Mouse (Mus musculus) liver, embryonic 13.5 days (tissue): ENCODE measurements around the gene Rbpj. TPM values are rescaled to one million over a fixed set of nuclear protein-coding genes. Genes with fewer than 3 reads are reported as not detected.
"Not testable (repeated sequence)": the region's sequence is repeated elsewhere in the genome, so short reads cannot be mapped to it uniquely, and the experiment has no call there.

Source experiments
- ATAC-seq: fragments of 200-750 bp; cut with Nextera tagmentation; 2 replicates; pipeline ENCODE4 v1.8.0; 2017; ENCODE audit warnings: low read depth, mild to moderate bottlenecking, moderate number of reproducible peaks, moderate library complexity
- DNase-seq: peaks from one replicate; pipeline ENCODE4 v3.0.0; 2022
- H3K27ac ChIP-seq: fragments of 300-500 bp; sonication (generic); 2 replicates; pipeline ENCODE4 v1.5.1; 2015; ENCODE audit warnings: moderate library complexity, mild to moderate bottlenecking, inconsistent platforms
- H3K27me3 ChIP-seq: fragments of 300-500 bp; sonication (generic); 2 replicates; pipeline ENCODE4 v1.6.1; 2015; ENCODE audit warnings: mild to moderate bottlenecking, inconsistent platforms
- H3K36me3 ChIP-seq: fragments of 300-500 bp; sonication (generic); 2 replicates; pipeline ENCODE4 v1.6.1; 2015; ENCODE audit warnings: mild to moderate bottlenecking, inconsistent platforms
- H3K4me1 ChIP-seq: fragments of 300-500 bp; sonication (generic); replicated peaks from 2 replicates; pipeline ENCODE4 v1.6.1; 2015; ENCODE audit warnings: inconsistent platforms
- H3K4me2 ChIP-seq: fragments of 300-500 bp; sonication (generic); 2 replicates; pipeline ENCODE4 v1.6.1; 2015; ENCODE audit warnings: inconsistent platforms, mild to moderate bottlenecking, moderate library complexity
- H3K4me3 ChIP-seq: fragments of 300-500 bp; sonication (generic); replicated peaks from 2 replicates; pipeline ENCODE4 v1.5.1; 2015; ENCODE audit warnings: mild to moderate bottlenecking, inconsistent platforms
- H3K9ac ChIP-seq: fragments of 300-500 bp; sonication (generic); 2 replicates; pipeline ENCODE4 v1.6.1; 2015; ENCODE audit warnings: mild to moderate bottlenecking, inconsistent platforms
- H3K9me3 ChIP-seq: fragments of 300-500 bp; sonication (generic); replicated peaks from 2 replicates; pipeline ENCODE4 v1.6.1; 2016; ENCODE audit warnings: inconsistent platforms
- WGBS: fragments of 180-500 bp; shearing (Covaris S2); methylation state at CpG from one replicate; pipeline ENCODE4 v1.1.7; 2015; ENCODE audit not compliant: insufficient replicate concordance; 5-methylcytosine and 5-hydroxymethylcytosine counted together
- polyA plus RNA-seq: library from polyadenylated mRNA; unstranded; fragments of >200 nt; fragmentation: Nextera tagmentation; extraction: Ambion mirVana; gene quantifications from 2 replicates; pipeline ENCODE4 v1.2.1, GENCODE M21; 2015

Gene Rbpj
- polyA plus RNA-seq, 1 experiment from 2014 or later = 7.4 TPM

GRCm38 (mm10) chr5:53536635-53537554, 70.9 kb downstream of the Rbpj start:
- H3K27me3 ChIP-seq = no peaks in the 10 kb centered on the region
- ATAC-seq (no peak), DNase-seq (no peak)
- no peaks in the 10 kb centered on the region for H3K9me3 ChIP-seq
- H3K4me2 ChIP-seq = no peak overlapping the region
- no peak overlapping the region for H3K9ac ChIP-seq
- no peak overlapping the region for H3K4me3 ChIP-seq
- 63% methylated on average over 12 of the region's 12 CpGs for WGBS
- H3K36me3 ChIP-seq = no peaks in the 10 kb centered on the region
- H3K27ac ChIP-seq = no peak overlapping the region
- H3K4me1 ChIP-seq = no peaks in the 10 kb centered on the region

- 37% methylated on average over 18 of the region's 18 CpGs for WGBS
- no peak for DNase-seq
- Histone ChIP-seq H3K4me3 (no peak overlapping the region), H3K4me1 (no peaks in the 10 kb centered on the region), H3K27me3 (no peaks in the 10 kb centered on the region), H3K27ac (no peak overlapping the region), H3K4me2 (no peak overlapping the region), H3K36me3 (no peaks in the 10 kb centered on the region), H3K9me3 (no peaks in the 10 kb centered on the region), H3K9ac (no peak overlapping the region)
- no peak for ATAC-seq
Measured at GRCm38 (mm10) chr5:53539860-53540633, 74.1 kb downstream of the Rbpj start.

- Histone ChIP-seq H3K4me1 (no peaks in the 10 kb centered on the region), H3K36me3 (no peaks in the 10 kb centered on the region), H3K27ac (no peak overlapping the region), H3K9ac (no peak overlapping the region), H3K4me2 (no peak overlapping the region), H3K4me3 (no peak overlapping the region), H3K27me3 (no peaks in the 10 kb centered on the region), H3K9me3 (no peaks in the 10 kb centered on the region)
- 50% methylated on average over 1 of the region's 1 CpGs for WGBS
- ATAC-seq (no peak), DNase-seq (no peak)
Measured at GRCm38 (mm10) chr5:53542073-53542472, 76.1 kb downstream of the Rbpj start.

GRCm38 (mm10) chr5:53543399-53543798, 77.4 kb downstream of the Rbpj start:
- WGBS = 49% methylated on average over 4 of the region's 4 CpGs
- Histone ChIP-seq H3K36me3 (no peaks in the 10 kb centered on the region), H3K27ac (no peak overlapping the region), H3K9me3 (no peaks in the 10 kb centered on the region), H3K27me3 (no peaks in the 10 kb centered on the region), H3K4me3 (no peak overlapping the region), H3K4me2 (no peak overlapping the region), H3K9ac (no peak overlapping the region), H3K4me1 (no peaks in the 10 kb centered on the region)
- ATAC-seq (no peak), DNase-seq (no peak)

- Histone ChIP-seq H3K9me3 (no peaks in the 10 kb centered on the region), H3K4me3 (no peak overlapping the region), H3K9ac (no peak overlapping the region), H3K36me3 (no peaks in the 10 kb centered on the region), H3K27ac (no peak overlapping the region), H3K27me3 (no peaks in the 10 kb centered on the region), H3K4me1 (no peaks in the 10 kb centered on the region), H3K4me2 (no peak overlapping the region)
- WGBS = 66% methylated on average over 4 of the region's 4 CpGs
- DNase-seq (no peak), ATAC-seq (no peak)
Measured at GRCm38 (mm10) chr5:53543945-53544344, 78.0 kb downstream of the Rbpj start.

GRCm38 (mm10) chr5:53546440-53546839, 80.5 kb downstream of the Rbpj start:
- Histone ChIP-seq H3K4me2 (no peak overlapping the region), H3K27me3 (no peaks in the 10 kb centered on the region), H3K9ac (no peak overlapping the region), H3K36me3 (no peaks in the 10 kb centered on the region), H3K9me3 (no peaks in the 10 kb centered on the region), H3K4me1 (no peaks in the 10 kb centered on the region), H3K4me3 (no peak overlapping the region), H3K27ac (no peak overlapping the region)
- ATAC-seq (no peak), DNase-seq (no peak)
- WGBS = 56% methylated on average over 6 of the region's 6 CpGs

GRCm38 (mm10) chr5:53546979-53547472, 81.1 kb downstream of the Rbpj start:
- DNase-seq = no peak
- ATAC-seq = no peak
- 29% methylated on average over 9 of the region's 9 CpGs for WGBS
- H3K27ac ChIP-seq = no peak overlapping the region
- H3K36me3 ChIP-seq = no peaks in the 10 kb centered on the region
- no peaks in the 10 kb centered on the region for H3K9me3 ChIP-seq
- no peak overlapping the region for H3K9ac ChIP-seq
- no peak overlapping the region for H3K4me3 ChIP-seq
- H3K4me1 ChIP-seq = no peaks in the 10 kb centered on the region
- no peaks in the 10 kb centered on the region for H3K27me3 ChIP-seq
- H3K4me2 ChIP-seq = no peak overlapping the region

GRCm38 (mm10) chr5:53550329-53550728, 84.4 kb downstream of the Rbpj start:
- not testable (repeated sequence) for H3K27ac ChIP-seq, H3K4me3 ChIP-seq, H3K4me2 ChIP-seq, ATAC-seq, H3K27me3 ChIP-seq, H3K4me1 ChIP-seq, H3K9ac ChIP-seq, DNase-seq, H3K9me3 ChIP-seq, H3K36me3 ChIP-seq
- 78% methylated on average over 1 of the region's 1 CpGs for WGBS

GRCm38 (mm10) chr5:53551394-53551793, 85.4 kb downstream of the Rbpj start:
- Histone ChIP-seq H3K4me1 (no peaks in the 10 kb centered on the region), H3K27me3 (no peaks in the 10 kb centered on the region), H3K4me2 (no peak overlapping the region), H3K27ac (no peak overlapping the region), H3K36me3 (no peaks in the 10 kb centered on the region), H3K9ac (no peak overlapping the region), H3K4me3 (no peak overlapping the region), H3K9me3 (no peaks in the 10 kb centered on the region)
- ATAC-seq (no peak), DNase-seq (no peak)
- WGBS = 52% methylated on average over 6 of the region's 6 CpGs

DNA sequence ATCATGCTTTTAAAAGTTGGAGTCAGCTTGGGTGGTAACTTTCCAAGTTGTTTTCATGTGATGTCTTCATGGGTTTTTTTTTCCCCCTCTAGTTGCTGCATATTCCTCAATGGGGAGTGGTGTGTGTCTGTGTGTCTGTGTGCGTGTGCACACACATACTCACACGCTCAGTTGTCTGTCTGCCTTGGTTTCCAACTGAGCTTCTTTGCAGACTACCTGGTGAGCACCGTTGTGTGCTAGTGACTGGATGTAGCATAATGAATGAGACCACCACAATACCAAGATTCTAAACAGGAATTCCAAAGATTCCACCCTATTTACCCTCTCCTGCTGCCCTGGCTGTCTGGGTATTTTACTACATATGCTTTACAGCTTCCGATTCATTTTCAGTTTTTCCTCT, 86.0 kb downstream of the Rbpj start:
- no peaks in the 10 kb centered on the region for H3K27me3 ChIP-seq
- 79% methylated on average over 4 of the region's 4 CpGs for WGBS
- no peak overlapping the region for H3K9ac ChIP-seq
- no peak for ATAC-seq
- no peak overlapping the region for H3K27ac ChIP-seq
- H3K4me3 ChIP-seq = no peak overlapping the region
- no peak overlapping the region for H3K4me2 ChIP-seq
- H3K36me3 ChIP-seq = no peaks in the 10 kb centered on the region
- no peaks in the 10 kb centered on the region for H3K9me3 ChIP-seq
- DNase-seq = no peak
- no peaks in the 10 kb centered on the region for H3K4me1 ChIP-seq

DNA sequence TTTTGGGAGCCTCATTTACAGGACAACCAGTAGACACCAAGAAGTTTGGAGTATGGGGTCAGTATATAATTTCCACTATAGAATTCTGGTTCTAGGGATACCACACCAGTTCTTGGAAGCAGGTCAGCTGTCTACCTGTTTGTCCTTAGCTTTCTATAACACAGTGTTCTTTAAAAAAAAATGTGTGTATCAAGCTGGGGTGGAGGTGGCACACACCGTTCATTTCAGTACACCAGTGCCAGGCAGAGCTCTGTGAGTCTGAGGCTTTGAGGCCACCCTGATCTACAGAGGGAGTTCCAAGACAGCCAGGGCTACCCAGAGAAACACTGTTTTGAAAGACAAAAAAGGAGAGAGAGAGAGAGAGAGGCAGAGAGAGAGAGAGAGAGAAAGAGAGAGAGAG, 87.3 kb downstream of the Rbpj start:
- no peaks in the 10 kb centered on the region for H3K36me3 ChIP-seq
- no peaks in the 10 kb centered on the region for H3K4me1 ChIP-seq
- ATAC-seq (no peak), DNase-seq (no peak)
- H3K9ac ChIP-seq = no peak overlapping the region
- H3K9me3 ChIP-seq = no peaks in the 10 kb centered on the region
- no peak overlapping the region for H3K4me2 ChIP-seq
- H3K4me3 ChIP-seq = no peak overlapping the region
- H3K27me3 ChIP-seq = no peaks in the 10 kb centered on the region
- H3K27ac ChIP-seq = no peak overlapping the region
- WGBS = 65% methylated on average over 1 of the region's 1 CpGs
